Mouse (Mus musculus): ENCODE measurements at regions not wholly inside any gene's neighbourhood (a gene's known extent, or its start where the extent isn't known, plus 50 kb on each side); places are given as distances from the start of the nearest gene placed in this dataset.
"Not testable (repeated sequence)": the region's sequence is repeated elsewhere in the genome, so short reads cannot be mapped to it uniquely, and the experiment has no call there.

DNA sequence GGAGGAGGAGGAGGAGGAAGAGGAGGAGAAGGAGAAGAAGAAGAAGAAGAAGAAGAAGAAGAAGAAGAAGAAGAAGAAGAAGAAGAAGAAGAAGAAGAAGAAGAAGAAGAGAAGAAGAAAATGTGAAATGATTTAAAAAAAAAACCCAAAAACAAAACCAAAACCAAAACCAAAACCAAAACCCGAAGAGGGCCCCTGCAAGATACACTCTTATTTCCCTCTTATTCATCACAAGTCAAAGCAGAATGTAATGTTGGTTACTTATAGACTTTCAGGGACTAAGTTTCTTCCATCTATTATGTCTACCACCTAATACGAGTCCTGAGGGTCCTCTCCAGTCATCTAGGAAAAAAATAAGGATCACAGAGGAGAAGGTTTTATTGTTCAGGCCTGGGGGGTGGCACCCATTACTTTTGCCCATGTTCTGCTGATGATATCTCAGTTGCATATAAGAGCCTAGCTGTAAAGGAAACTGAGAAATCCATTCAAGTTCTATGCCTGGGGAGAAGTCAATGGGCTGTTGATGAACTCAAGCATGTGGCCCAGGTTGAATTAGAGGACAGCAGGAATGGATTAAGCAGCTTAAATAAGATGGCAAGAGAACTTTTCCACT is 118.0 kb downstream of the Gm5426 start:
- no peak for DNase-seq

GRCm38 (mm10) chr10:96257935-96258334 is 121.5 kb downstream of the Gm5426 start:
- DNase-seq = no peak

DNA sequence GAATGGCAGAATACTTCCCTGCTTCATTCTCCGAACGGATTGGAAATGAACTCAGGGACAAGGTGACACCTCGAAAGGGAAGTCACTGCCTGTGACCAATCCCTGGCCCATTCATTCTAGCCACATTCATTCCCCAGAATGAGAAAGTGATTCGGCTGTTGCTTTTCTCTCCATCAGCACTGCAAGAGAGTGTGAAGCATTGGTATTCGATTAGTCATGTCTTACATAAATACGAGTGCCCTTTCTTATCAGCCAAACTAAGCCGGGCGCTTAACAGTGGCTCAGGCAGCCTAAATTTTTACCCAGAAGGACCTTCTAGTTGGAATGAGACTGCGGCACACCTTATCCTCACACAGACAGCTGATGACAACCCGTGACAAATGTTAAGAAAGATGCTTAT is 122.8 kb downstream of the Gm5426 start:
- no peak for DNase-seq

DNA sequence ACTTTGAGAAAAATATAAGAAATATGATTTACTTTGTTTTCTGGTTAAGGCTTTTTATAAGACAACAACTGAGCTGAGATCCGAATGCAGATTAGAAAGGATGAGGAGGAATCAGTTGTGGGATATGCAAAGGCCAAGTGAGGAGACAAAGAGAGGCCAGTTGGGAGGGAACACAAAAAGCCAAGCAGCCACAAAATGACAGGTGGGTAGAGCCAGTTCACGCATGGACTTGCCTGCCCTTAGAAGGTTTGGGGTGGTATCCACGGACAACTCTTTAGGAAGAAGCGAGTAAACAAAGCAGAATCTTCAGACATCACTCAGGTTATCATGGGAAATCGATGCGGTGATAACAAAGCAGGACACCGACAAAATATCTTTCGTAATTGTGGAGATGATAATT is 123.2 kb downstream of the Gm5426 start:
- no peak for DNase-seq

DNA sequence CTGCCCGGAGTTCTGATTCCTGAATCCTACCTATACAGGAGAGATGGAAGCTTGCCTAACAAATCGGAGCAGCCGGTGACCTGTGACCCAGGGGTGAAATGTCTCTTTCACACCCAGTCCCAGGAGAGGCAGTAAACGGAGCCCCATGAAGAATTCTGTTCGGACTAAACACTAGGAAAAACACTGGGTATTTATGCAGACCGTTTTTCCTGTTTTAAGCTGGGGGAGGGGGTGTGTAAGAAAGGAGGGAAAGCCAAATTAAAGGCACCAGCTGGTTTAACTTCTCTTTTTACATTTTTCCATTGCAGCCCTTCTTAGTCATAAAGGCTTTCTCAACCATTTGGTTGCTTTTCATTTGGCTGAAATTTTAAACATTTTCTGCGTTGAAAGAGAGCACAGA is 127.1 kb downstream of the Gm5426 start:
- DNase-seq = no peak

GRCm38 (mm10) chr10:96264433-96264832 is 128.0 kb downstream of the Gm5426 start:
- no peak for DNase-seq

DNA sequence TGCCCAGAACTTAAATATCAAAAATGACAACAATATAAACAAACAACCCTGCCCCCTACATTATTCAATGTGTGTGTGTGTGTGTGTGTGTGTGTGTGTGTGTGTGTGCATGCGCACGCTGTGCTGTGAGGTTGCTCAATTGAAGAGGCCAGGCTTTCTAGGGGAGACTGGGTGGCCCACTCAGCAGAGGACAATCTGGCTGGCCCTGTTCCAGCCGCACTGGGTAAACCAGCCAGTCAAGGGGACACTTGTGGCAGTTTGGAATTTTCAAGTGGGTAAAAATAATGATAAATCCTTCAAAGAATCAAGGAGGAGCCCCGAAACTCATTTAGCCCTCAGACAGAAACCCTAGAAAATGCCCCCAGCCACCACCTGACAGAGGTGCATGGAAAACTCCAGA is 128.5 kb downstream of the Gm5426 start:
- DNase-seq = no peak

DNA sequence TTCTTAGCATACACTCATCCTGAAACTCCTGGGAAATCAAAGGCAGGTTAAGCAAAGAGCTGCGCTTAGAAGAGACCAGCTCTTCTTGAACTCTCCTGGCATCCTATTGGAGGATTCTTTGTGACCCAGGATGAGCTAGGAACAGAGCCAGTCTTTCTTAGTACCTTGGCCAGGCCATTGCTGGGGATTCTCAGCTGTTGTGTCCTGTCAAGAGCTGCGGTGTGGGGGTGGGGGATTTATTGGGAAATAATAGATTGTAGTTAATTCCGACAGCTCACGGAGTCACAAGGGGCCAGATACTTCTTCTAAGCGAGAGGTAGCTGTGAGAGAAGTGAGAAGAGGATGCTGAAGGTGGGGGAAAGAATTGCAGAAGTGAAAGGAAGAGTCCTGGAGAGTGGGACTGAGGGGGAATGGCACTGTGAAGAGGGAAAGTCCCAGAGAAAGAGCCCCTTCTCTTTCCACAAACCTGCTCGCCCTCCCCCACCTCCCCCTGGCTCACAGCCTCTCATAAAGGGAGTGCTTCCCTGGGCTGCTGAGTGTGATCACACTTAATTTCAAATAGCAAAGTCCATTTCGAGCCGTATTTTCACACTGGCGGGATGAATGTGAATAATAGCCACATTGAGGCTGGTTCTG is 129.8 kb downstream of the Gm5426 start:
- DNase-seq = no peak

GRCm38 (mm10) chr10:96267603-96268002 is 131.2 kb downstream of the Gm5426 start:
- no peak for DNase-seq

DNA sequence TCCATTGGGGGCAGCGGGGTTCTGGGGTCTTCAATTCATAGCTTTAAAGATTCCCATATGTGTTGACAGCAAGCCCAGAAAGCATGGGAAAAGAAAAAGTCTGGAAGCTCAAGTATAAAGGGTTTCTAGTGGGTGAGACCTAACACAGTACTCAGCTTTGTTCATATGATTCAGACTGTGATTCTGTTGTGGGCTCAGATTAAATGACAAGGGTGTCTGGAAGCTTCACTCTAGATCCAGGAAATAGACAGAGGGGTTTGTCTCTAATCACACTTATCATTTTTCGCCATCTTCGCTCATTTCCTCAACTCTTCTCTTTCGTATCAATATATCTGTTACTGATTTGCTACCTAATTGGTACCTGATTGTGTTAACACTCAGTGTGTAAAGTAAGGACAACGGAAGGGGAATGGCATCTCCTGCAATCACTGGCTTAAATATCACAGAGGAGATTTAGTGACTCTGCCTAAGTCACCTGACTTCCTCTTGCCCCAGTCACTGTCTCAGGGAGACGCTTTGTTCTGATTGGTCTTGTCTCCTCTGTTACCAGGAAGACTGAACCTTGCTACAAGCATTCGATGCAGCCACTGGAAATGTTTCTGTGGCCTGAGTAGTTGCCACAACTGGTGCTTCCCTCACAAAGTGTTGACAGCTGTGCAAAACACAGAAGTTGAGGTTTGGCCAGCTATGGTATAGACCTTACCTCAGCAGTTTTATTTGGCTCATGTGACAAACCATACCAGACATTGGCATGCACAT is 137.4 kb downstream of the Gm5426 start:
- DNase-seq = no peak

- no peak for DNase-seq
These were observed 143.7 kb downstream of the Gm5426 start for GRCm38 (mm10) chr10:96280149-96280548.

DNA sequence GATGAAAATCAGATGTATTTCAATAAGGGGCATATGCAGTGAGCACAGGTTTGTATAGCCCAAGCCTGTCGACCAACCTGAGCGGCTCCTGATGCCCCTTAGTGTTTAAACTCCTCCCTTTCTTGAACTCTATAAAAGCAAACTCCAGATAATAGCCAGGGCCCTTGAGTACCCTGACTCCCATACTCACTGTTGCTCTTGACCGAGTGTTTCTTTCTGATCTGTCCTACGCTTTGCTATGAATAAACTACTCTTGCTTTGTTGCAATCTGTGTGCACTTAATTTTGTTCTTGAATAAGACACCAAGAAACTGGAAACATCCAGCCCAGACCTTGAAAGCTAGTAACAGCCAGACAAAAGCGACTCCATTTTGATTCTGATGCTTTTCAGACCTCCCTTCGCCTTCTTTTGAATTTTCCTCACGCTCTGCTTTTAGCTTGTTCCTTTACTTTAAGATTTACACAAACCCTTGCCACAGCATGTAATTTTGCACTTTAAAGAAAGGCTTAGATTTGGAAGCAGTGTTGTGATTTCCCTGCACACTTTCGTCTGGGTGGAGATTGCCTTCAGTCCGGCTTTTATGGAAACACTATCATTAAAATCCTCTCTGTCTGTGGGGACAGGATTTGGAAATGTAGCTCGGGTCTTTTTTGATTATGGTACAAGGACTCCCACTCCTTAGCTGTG is 149.1 kb downstream of the Gm5426 start:
- DNase-seq = no peak

DNA sequence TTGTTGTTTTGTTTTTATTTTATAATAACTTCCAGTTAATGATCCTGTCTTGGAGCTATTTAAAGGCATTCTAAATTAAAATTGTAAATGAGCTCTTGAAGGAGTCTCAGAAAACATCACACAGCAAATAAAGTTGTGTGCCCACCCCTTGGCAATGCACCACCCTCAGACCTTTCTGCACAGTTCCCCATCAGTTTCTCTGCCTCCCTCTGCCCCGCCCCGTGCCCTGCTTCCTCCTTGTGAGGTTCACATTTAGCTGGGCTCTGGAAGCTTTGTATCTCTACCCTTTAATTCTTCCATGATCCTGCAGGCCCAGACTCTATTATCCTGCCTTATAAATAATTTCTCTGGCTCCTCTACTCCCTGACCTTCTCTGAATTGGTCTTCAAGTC is 149.7 kb downstream of the Gm5426 start:
- no peak for DNase-seq

- DNase-seq = not testable (repeated sequence)
These were observed 152.6 kb downstream of the Gm5426 start for GRCm38 (mm10) chr10:96289005-96289404.

GRCm38 (mm10) chr10:96293622-96294021 is 157.2 kb downstream of the Gm5426 start:
- DNase-seq = no peak

DNA sequence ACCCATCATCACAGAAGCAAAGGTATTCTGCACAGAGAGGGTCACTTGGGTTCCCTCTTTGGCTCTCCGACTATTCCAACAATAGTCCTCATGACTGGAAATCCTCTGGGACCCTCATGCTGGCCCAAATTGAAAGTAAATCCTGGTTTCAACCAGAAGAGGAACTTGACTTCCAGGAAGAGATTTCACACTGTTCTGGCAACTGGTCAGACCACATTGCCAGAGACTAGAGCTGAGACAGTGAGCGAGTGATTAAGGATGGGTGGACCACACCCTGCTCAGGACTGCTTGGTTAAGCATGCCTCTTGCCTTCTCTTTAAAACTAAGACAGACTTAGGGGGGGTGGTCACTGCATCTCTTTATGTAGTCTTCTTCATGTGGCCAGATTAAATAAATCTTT is 158.3 kb downstream of the Gm5426 start:
- DNase-seq = no peak

- peak; percentile 44 for DNase-seq
These were observed 161.3 kb downstream of the Gm5426 start for GRCm38 (mm10) chr10:96297658-96298057.

- DNase-seq = no peak
These were observed 162.2 kb downstream of the Gm5426 start for GRCm38 (mm10) chr10:96298566-96298965.

DNA sequence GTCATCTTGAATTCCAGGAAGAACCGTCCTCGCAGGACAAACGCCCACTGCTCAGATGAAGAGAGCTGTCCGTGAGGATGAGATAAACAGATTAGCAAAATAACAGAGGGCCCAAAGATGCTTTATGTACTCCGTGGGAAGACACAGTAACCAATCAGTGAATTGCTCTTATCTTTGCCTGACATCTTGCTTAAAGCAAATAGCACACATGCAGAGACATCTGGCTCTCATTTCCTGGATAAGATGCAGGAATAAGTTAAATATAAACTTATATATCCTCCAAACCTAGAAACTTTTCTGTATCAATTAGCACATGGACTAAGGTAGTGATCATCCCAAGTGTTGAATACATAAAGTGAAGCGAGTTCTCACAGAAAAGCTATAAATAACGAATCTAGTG is 169.3 kb downstream of the Gm5426 start:
- no peak for DNase-seq

GRCm38 (mm10) chr10:96308713-96309445 is 172.5 kb downstream of the Gm5426 start:
- DNase-seq = no peak

DNA sequence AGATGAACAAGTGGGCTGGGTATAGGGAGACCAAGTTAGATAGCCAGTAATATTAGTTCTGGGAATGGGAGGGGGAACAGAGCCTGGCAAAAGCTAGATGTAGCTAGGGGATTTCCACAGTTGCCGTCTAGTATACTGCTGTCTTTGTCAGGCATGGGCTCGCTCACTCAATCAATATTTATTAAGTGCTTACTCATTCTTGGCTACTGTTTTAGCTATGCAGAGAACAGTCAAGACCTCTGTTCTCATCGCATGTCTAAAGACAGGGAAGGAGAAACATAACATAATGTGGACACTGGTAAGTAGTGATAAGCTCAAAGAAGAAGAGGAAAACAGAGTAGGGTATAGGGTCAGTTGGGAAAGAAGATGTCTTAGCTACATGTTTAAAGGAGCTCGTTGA is 173.4 kb downstream of the Gm5426 start:
- DNase-seq = no peak

DNA sequence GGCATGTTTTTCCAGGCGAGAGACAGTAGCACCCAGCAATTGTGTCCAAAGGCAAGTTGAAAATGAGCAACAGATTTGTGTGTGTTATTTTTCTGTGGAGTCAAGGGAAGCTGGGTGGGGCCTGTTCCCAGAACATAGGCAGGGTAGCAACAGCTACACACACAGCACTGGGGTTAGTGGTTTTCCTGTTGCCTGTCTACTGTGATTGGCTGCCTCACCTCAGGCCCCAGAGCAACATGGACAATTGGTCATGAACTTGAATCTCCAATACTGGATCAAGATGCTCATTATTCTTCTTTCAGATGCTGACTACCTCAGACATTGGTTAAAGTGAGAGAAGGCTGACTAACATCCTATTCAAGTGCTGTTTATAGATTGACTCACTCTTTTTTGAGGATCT is 188.9 kb downstream of the Gm5426 start:
- DNase-seq = no peak

Measured in right cerebral cortex, postnatal 25 days (tissue).